Mouse (Mus musculus) brain, adult 10 weeks (tissue): ENCODE results near the gene Cfap52. TPM values are rescaled to one million over a fixed set of nuclear protein-coding genes. Genes with fewer than 3 reads are reported as not detected.

Source experiments
- polyA plus RNA-seq: library from polyadenylated mRNA; stranded (reverse); fragments of 350-450 nt; fragmentation: Illumina TruSeq; extraction: RNeasy Lipid Tissue Mini Kit (QIAGEN cat#74804); gene quantifications from one replicate; pipeline ENCODE4 v1.2.3, GENCODE M21; 2015; ENCODE audit warnings: low read depth, low replicate concordance

The Cfap52 gene
- polyA plus RNA-seq: 2.5 TPM

GRCm38 (mm10) chr11:67965242-67965883 lies at the start of gene Cfap52:
TSS of gene Cfap52 (minus strand) at chr11:67965651.

GRCm38 (mm10) chr11:67965905-67966878 lies 741 bp upstream of the Cfap52 start, which contains the start of gene Stx8:
TSS of gene Stx8 (plus strand) at chr11:67966193.

GRCm38 (mm10) chr11:67921827-67922754 lies 43.4 kb downstream of the Cfap52 start, which contains the start of gene Usp43:
TSS of gene Usp43 (minus strand) at chr11:67922153.

Other genes with a start within 250 kb of the Cfap52 start
- gene Glp2r, start 194.5 kb downstream of the Cfap52 start, polyA plus RNA-seq: 1.4 TPM
- not detected for gene Gsg1l2, start 191.0 kb downstream of the Cfap52 start, polyA plus RNA-seq
- not detected for gene Dhrs7c, start 167.5 kb downstream of the Cfap52 start, polyA plus RNA-seq
- gene Usp43, start 43.5 kb downstream of the Cfap52 start, polyA plus RNA-seq: 2.0 TPM
- 46.4 TPM for gene Stx8, start 542 bp upstream of the Cfap52 start, polyA plus RNA-seq